Comparison of ENCODE assay signal across 14 mouse cellular contexts in genomic region chr16:5029847-5030246, GRCm38 (mm10). TPM values are rescaled to one million over a fixed set of nuclear protein-coding genes. Genes with fewer than 3 reads are reported as not detected.
A peak's percentile ranks its signal among the peaks of the same experiment; 100 is the strongest.
DNase-seq lines count a peak whose midpoint lies in the region; ATAC-seq and TF ChIP-seq lines count a peak whose summit lies in the region.
"Had no signal": no experiment of that assay in that cellular context is flagged by ENCODE, and none has a peak within 500 bp of the region (broad histone marks: within the 10 kb centered on the region; RNA-seq: fewer than 3 reads in every experiment).

No protein-coding gene starts in this region.

- no peak overlapping the region for H3K4me2 ChIP-seq in forebrain, embryonic 14.5 days (ENCODE audit: low read length)
- no peak overlapping the region for H3K4me2 ChIP-seq in forebrain, postnatal 0 days (ENCODE audit: low read depth)
- no peak overlapping the region for H3K4me2 ChIP-seq in intestine, postnatal 0 days (replicated peaks; ENCODE audit: low read depth)
- H3K4me2 ChIP-seq in forebrain, embryonic 12.5 days = no peak overlapping the region

- no peaks in the 10 kb centered on the region for H3K27me3 ChIP-seq in forebrain, embryonic 14.5 days (replicated peaks; ENCODE audit: control insufficient read depth, insufficient read depth, low read length)
- H3K27me3 ChIP-seq in forebrain, postnatal 0 days (ENCODE audit: insufficient read depth, low read length) = no peaks in the 10 kb centered on the region
- H3K27me3 ChIP-seq in intestine, postnatal 0 days (replicated peaks; ENCODE audit: control insufficient read depth, insufficient read depth, low read length) = no peaks in the 10 kb centered on the region
- H3K27me3 ChIP-seq in forebrain, embryonic 12.5 days = no peaks in the 10 kb centered on the region

- no peak overlapping the region for H3K9ac ChIP-seq in forebrain, embryonic 14.5 days (ENCODE audit: low read length)
- H3K9ac ChIP-seq in forebrain, postnatal 0 days = no peak overlapping the region
- H3K9ac ChIP-seq in intestine, postnatal 0 days (ENCODE audit: low read depth, low read length) = no peak overlapping the region
- H3K9ac ChIP-seq in forebrain, embryonic 12.5 days = no peak overlapping the region

- intact Hi-C loops in gastrocnemius, postnatal 14 days (cut with DNase I; ENCODE audit: low total_unique reads) = loop anchor here (10.0 kb wide), 1 partner anchor 55 kb away; no protein-coding TSS in a partner anchor

- H3K36me3 ChIP-seq in forebrain, embryonic 14.5 days (ENCODE audit: control insufficient read depth, insufficient read depth, low read length) = peaks cover 100% of the 10 kb centered on the region
- peaks cover 92% of the 10 kb centered on the region for H3K36me3 ChIP-seq in forebrain, postnatal 0 days (ENCODE audit: insufficient read depth)
- H3K36me3 ChIP-seq in intestine, postnatal 0 days (ENCODE audit: control insufficient read depth, insufficient read depth) = peaks cover 95% of the 10 kb centered on the region
- H3K36me3 ChIP-seq in forebrain, embryonic 12.5 days (replicated peaks) = peaks cover 98% of the 10 kb centered on the region

- WGBS in forebrain, embryonic 14.5 days = 63% methylated on average over 2 of the region's 2 CpGs
- WGBS in forebrain, postnatal 0 days = 56% methylated on average over 2 of the region's 2 CpGs
- WGBS in intestine, postnatal 0 days = 25% methylated on average over 2 of the region's 2 CpGs
- 66% methylated on average over 2 of the region's 2 CpGs for WGBS in forebrain, embryonic 12.5 days

- ATAC-seq in forebrain, embryonic 14.5 days = no peak
- no peak for ATAC-seq in forebrain, postnatal 0 days
- peak; percentile 87 for ATAC-seq in intestine, postnatal 0 days
- peak; percentile 79 for ATAC-seq in neutrophil, adult 5-6 weeks (ENCODE audit: extremely low read depth, insufficient number of reproducible peaks, low FRiP score, poor library complexity, severe bottlenecking)
- no peak for ATAC-seq in forebrain, embryonic 12.5 days (ENCODE audit: low FRiP score)

- no peak overlapping the region for H3K4me3 ChIP-seq in forebrain, embryonic 14.5 days (ENCODE audit: low read depth, low read length)
- H3K4me3 ChIP-seq in forebrain, postnatal 0 days (ENCODE audit: low read depth, low read length) = no peak overlapping the region
- no peak overlapping the region for H3K4me3 ChIP-seq in intestine, postnatal 0 days (ENCODE audit: low read depth, low read length)
- H3K4me3 ChIP-seq in forebrain, embryonic 12.5 days (replicated peaks) = no peak overlapping the region

- peak; percentile 13 for DNase-seq in forebrain, embryonic 14.5 days (ENCODE audit: low spot score)
- no peak for DNase-seq in forebrain, postnatal 0 days
- DNase-seq in CD4-positive, CD25-positive, alpha-beta regulatory T cell, adult 2 months (ENCODE audit: low read depth, low spot score) = peak; percentile 62
- DNase-seq in urinary bladder, postnatal 4 days (ENCODE audit: low spot score in 2 of 2) = no peak
- DNase-seq in gastrocnemius, postnatal 14 days = no peak
- DNase-seq: cerebellum, postnatal 36 days; heart, postnatal 36 days; layer of hippocampus, postnatal 36 days had no signal

- H3K4me1 ChIP-seq in forebrain, embryonic 14.5 days (ENCODE audit: control insufficient read depth, insufficient read depth, low read length) = no peaks in the 10 kb centered on the region
- H3K4me1 ChIP-seq in forebrain, postnatal 0 days (ENCODE audit: insufficient read depth) = no peaks in the 10 kb centered on the region
- no peaks in the 10 kb centered on the region for H3K4me1 ChIP-seq in intestine, postnatal 0 days (replicated peaks; ENCODE audit: control insufficient read depth, insufficient read depth, low read length)
- H3K4me1 ChIP-seq in forebrain, embryonic 12.5 days = no peaks in the 10 kb centered on the region

- H3K27ac ChIP-seq in forebrain, embryonic 14.5 days (ENCODE audit: low read depth, low read length) = no peak overlapping the region
- no peak overlapping the region for H3K27ac ChIP-seq in forebrain, postnatal 0 days (ENCODE audit: low read depth, low read length)
- no peak overlapping the region for H3K27ac ChIP-seq in intestine, postnatal 0 days (ENCODE audit: low read depth, low read length)
- H3K27ac ChIP-seq in forebrain, embryonic 12.5 days = no peak overlapping the region

- H3K9me3 ChIP-seq in forebrain, embryonic 14.5 days (replicated peaks; ENCODE audit: control insufficient read depth, low read length) = no peaks in the 10 kb centered on the region
- no peaks in the 10 kb centered on the region for H3K9me3 ChIP-seq in forebrain, postnatal 0 days (ENCODE audit: low read length)
- no peaks in the 10 kb centered on the region for H3K9me3 ChIP-seq in intestine, postnatal 0 days (ENCODE audit: control insufficient read depth)
- H3K9me3 ChIP-seq in forebrain, embryonic 12.5 days = no peaks in the 10 kb centered on the region

- no peak for TF ChIP-seq CTCF in forebrain, postnatal 0 days (IDR thresholded peaks at IDR 0.05; ENCODE audit: low read depth)
- TF ChIP-seq CTCF in intestine, postnatal 0 days (IDR thresholded peaks at IDR 0.05; ENCODE audit: low read depth) = no peak

RNA-seq across cellular contexts. Expression of gene Rogdi, which starts 16.5 kb away (rescaled TPM):
- 101 and 103 TPM in 2 replicates for polyA plus RNA-seq in forebrain, embryonic 14.5 days (2014; fragmentation: Nextera tagmentation; extraction: Ambion mirVana)
- 55.3 and 75.3 TPM in 2 replicates for total RNA-seq in forebrain, postnatal 0 days (2014; rRNA removed)
- 107 and 130 TPM in 2 replicates for polyA plus RNA-seq in forebrain, postnatal 0 days (2015; fragmentation: Nextera tagmentation; extraction: Ambion mirVana)
- 21.8 and 25.3 TPM in 2 replicates for polyA plus RNA-seq in intestine, postnatal 0 days (2015; fragmentation: Nextera tagmentation; extraction: Ambion mirVana)
- total RNA-seq in neutrophil, adult 5-6 weeks (2017) = 50.2 and 55.1 TPM in 2 replicates
- 80.2 and 83.5 TPM in 2 replicates for polyA plus RNA-seq in forebrain, embryonic 12.5 days (2016; fragmentation: Nextera tagmentation; extraction: Ambion mirVana)
- 10 to 100 TPM; 11.1 to 11.3 TPM for total RNA-seq in gastrocnemius, postnatal 14 days (2021)

RNA-seq across cellular contexts. Expression of gene Glyr1, which starts 19.8 kb away (rescaled TPM):
- 120 and 123 TPM in 2 replicates for polyA plus RNA-seq in forebrain, embryonic 14.5 days (2014; fragmentation: Nextera tagmentation; extraction: Ambion mirVana)
- total RNA-seq in forebrain, postnatal 0 days (2014; rRNA removed) = 180 and 186 TPM in 2 replicates
- 138 and 157 TPM in 2 replicates for polyA plus RNA-seq in forebrain, postnatal 0 days (2015; fragmentation: Nextera tagmentation; extraction: Ambion mirVana)
- polyA plus RNA-seq in intestine, postnatal 0 days (2015; fragmentation: Nextera tagmentation; extraction: Ambion mirVana) = 65.3 and 69.7 TPM in 2 replicates
- 154 and 165 TPM in 2 replicates for total RNA-seq in neutrophil, adult 5-6 weeks (2017)
- 216 and 238 TPM in 2 replicates for polyA plus RNA-seq in forebrain, embryonic 12.5 days (2016; fragmentation: Nextera tagmentation; extraction: Ambion mirVana)
- 10 to 100 TPM; 35.6 to 37.2 TPM for total RNA-seq in gastrocnemius, postnatal 14 days (2021)

RNA-seq across cellular contexts. Expression of gene Ubn1, which starts 20.0 kb away (rescaled TPM):
- 14.3 and 16.2 TPM in 2 replicates for polyA plus RNA-seq in forebrain, embryonic 14.5 days (2014; fragmentation: Nextera tagmentation; extraction: Ambion mirVana)
- 24.2 and 34.9 TPM in 2 replicates for total RNA-seq in forebrain, postnatal 0 days (2014; rRNA removed)
- 4.7 and 7.0 TPM in 2 replicates for polyA plus RNA-seq in forebrain, postnatal 0 days (2015; fragmentation: Nextera tagmentation; extraction: Ambion mirVana)
- 14.7 and 16.7 TPM in 2 replicates for polyA plus RNA-seq in intestine, postnatal 0 days (2015; fragmentation: Nextera tagmentation; extraction: Ambion mirVana)
- total RNA-seq in neutrophil, adult 5-6 weeks (2017) = 60.3 and 61.9 TPM in 2 replicates
- polyA plus RNA-seq in forebrain, embryonic 12.5 days (2016; fragmentation: Nextera tagmentation; extraction: Ambion mirVana) = 23.8 and 24.8 TPM in 2 replicates
- total RNA-seq in gastrocnemius, postnatal 14 days (2021) = 10 to 100 TPM; 21.2 to 25.5 TPM

RNA-seq across cellular contexts. Expression of gene Smim22, which starts 22.8 kb away (rescaled TPM):
- polyA plus RNA-seq in forebrain, embryonic 14.5 days (2014; fragmentation: Nextera tagmentation; extraction: Ambion mirVana) = 0.75 and 1.1 TPM in 2 replicates
- not detected in 2 replicates for total RNA-seq in forebrain, postnatal 0 days (2014; rRNA removed)
- polyA plus RNA-seq in forebrain, postnatal 0 days (2015; fragmentation: Nextera tagmentation; extraction: Ambion mirVana) = 0.87 and 1.8 TPM in 2 replicates
- 329 and 375 TPM in 2 replicates for polyA plus RNA-seq in intestine, postnatal 0 days (2015; fragmentation: Nextera tagmentation; extraction: Ambion mirVana)
- not detected in 2 replicates for total RNA-seq in neutrophil, adult 5-6 weeks (2017)
- 1.8 and 2.4 TPM in 2 replicates for polyA plus RNA-seq in forebrain, embryonic 12.5 days (2016; fragmentation: Nextera tagmentation; extraction: Ambion mirVana)
- not detected for total RNA-seq in gastrocnemius, postnatal 14 days (2021)
- total RNA-seq: gastrocnemius, postnatal 4 days; heart, postnatal 36 days; layer of hippocampus, postnatal 36 days had no signal
- polyA plus RNA-seq: neural tube, embryonic 11.5 days had no signal

RNA-seq across cellular contexts. Expression of gene Sept12, which starts 32.2 kb away (rescaled TPM):
- not detected in 2 replicates for polyA plus RNA-seq in forebrain, embryonic 14.5 days (2014; fragmentation: Nextera tagmentation; extraction: Ambion mirVana)
- total RNA-seq in forebrain, postnatal 0 days (2014; rRNA removed) = not detected in 2 replicates
- polyA plus RNA-seq in forebrain, postnatal 0 days (2015; fragmentation: Nextera tagmentation; extraction: Ambion mirVana) = not detected in 2 replicates
- polyA plus RNA-seq in intestine, postnatal 0 days (2015; fragmentation: Nextera tagmentation; extraction: Ambion mirVana) = not detected in 2 replicates
- not detected in 2 replicates for total RNA-seq in neutrophil, adult 5-6 weeks (2017)
- not detected in 2 replicates for polyA plus RNA-seq in forebrain, embryonic 12.5 days (2016; fragmentation: Nextera tagmentation; extraction: Ambion mirVana)
- total RNA-seq in gastrocnemius, postnatal 14 days (2021) = not detected
- total RNA-seq: gastrocnemius, postnatal 4 days; heart, postnatal 36 days; layer of hippocampus, postnatal 36 days had no signal
- polyA plus RNA-seq: lung, embryonic 16.5 days; neural tube, embryonic 11.5 days had no signal

Comparison
In these comparisons a context has a peak if more than half of its experiments do, and no peak if none do; other contexts are left out.
1. DNase-seq: peak in forebrain, embryonic 14.5 days (single experiment) and CD4-positive, CD25-positive, alpha-beta regulatory T cell, adult 2 months (single experiment); none in forebrain, postnatal 0 days (single experiment), urinary bladder, postnatal 4 days (0 of 2) and gastrocnemius, postnatal 14 days (single experiment).
2. ATAC-seq: peak in intestine, postnatal 0 days (single experiment) and neutrophil, adult 5-6 weeks (single experiment); none in forebrain, embryonic 14.5 days (single experiment), forebrain, postnatal 0 days (single experiment) and forebrain, embryonic 12.5 days (single experiment).